Mouse (Mus musculus) lung, embryonic 14.5 days (tissue): ENCODE measurements around the gene G3bp2. TPM values are rescaled to one million over a fixed set of nuclear protein-coding genes. Genes with fewer than 3 reads are reported as not detected.

Experiments used
- ATAC-seq: fragments of 200-750 bp; cut with Nextera tagmentation; 2 replicates; pipeline ENCODE4 v1.8.0; 2017; ENCODE audit warnings: mild to moderate bottlenecking, moderate TSS enrichment, moderate library complexity; ENCODE audit not compliant: insufficient read depth
- DNase-seq: peaks from one replicate; pipeline ENCODE4 v3.0.0-alpha.2; 2015
- H3K27ac ChIP-seq: fragments of 300-500 bp; sonication (generic); 2 replicates; pipeline ENCODE4 v1.5.1; 2014; ENCODE audit warnings: low read depth, mild to moderate bottlenecking, moderate library complexity
- H3K27me3 ChIP-seq: fragments of 300-500 bp; sonication (generic); 2 replicates; pipeline ENCODE4 v1.6.1; 2014; ENCODE audit warnings: low read length, control low read depth; ENCODE audit not compliant: insufficient read depth
- H3K36me3 ChIP-seq: fragments of 300-500 bp; sonication (generic); 2 replicates; pipeline ENCODE4 v1.6.1; 2014; ENCODE audit warnings: control low read depth; ENCODE audit not compliant: insufficient read depth
- H3K4me1 ChIP-seq: fragments of 300-500 bp; sonication (generic); 2 replicates; pipeline ENCODE4 v1.6.1; 2014; ENCODE audit warnings: antibody characterized with exemption, control low read depth; ENCODE audit not compliant: insufficient read depth
- H3K4me2 ChIP-seq: fragments of 300-500 bp; sonication (generic); 2 replicates; pipeline ENCODE4 v1.6.1; 2014; ENCODE audit warnings: mild to moderate bottlenecking
- H3K4me3 ChIP-seq: fragments of 300-500 bp; sonication (generic); 2 replicates; pipeline ENCODE4 v1.5.1; 2014; ENCODE audit warnings: low read depth, low read length
- H3K9ac ChIP-seq: fragments of 300-500 bp; sonication (generic); 2 replicates; pipeline ENCODE4 v1.6.1; 2014
- H3K9me3 ChIP-seq: fragments of 300-500 bp; sonication (generic); 2 replicates; pipeline ENCODE4 v1.6.1; 2016; ENCODE audit warnings: low read depth, low read length, control low read depth
- CTCF ChIP-seq: IDR thresholded peaks from 2 replicates; pipeline ENCODE4 v1.5.1; 2016; ENCODE audit warnings: antibody characterized with exemption, low read depth
- WGBS: fragments of 180-500 bp; shearing (Covaris S2); extraction: QIAGEN DNeasy Blood & Tissue Kit; methylation state at CpG from one replicate; pipeline ENCODE4 v1.1.7; 2014; 5-methylcytosine and 5-hydroxymethylcytosine counted together
- polyA plus RNA-seq: library from polyadenylated mRNA; unstranded; fragments of >200 nt; fragmentation: Nextera tagmentation; extraction: Ambion mirVana; gene quantifications from 2 replicates; pipeline ENCODE4 v1.2.1, GENCODE M21; 2014

The G3bp2 gene
- polyA plus RNA-seq, 1 experiment from 2014 or later = 166 TPM

DNA sequence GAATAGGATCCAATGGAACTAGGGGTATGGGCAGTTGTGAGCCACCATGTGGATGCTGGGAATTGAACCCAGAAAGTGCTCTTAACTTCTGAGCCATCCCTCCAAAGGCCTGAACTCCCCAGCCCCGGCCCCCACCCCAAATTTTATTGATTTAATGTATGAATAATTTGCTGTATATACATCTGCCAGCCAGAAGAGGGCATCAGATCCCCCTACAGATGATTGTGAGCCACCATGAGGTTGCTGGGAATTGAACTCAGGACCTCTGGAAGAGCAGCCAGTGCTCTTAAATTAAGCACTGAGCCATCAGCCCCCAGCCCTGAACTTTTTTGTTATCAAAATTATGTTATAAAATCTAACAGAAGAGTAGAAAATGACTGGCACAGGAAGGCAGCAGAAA is 7.2 kb downstream of the G3bp2 start:
- no peak overlapping the region for H3K4me3 ChIP-seq
- no peak overlapping the region for H3K4me2 ChIP-seq
- TF ChIP-seq CTCF = no peak
- no peaks in the 10 kb centered on the region for H3K9me3 ChIP-seq
- H3K4me1 ChIP-seq = 0 out of 2 replicates have a peak, but pooled peaks cover 2% of the 10 kb centered on the region
- no peak overlapping the region for H3K9ac ChIP-seq
- WGBS = 75% methylated on average over 1 of the region's 1 CpGs
- H3K27ac ChIP-seq = no peak overlapping the region
- ATAC-seq (no peak; the same call in 1 of the 2 replicates), DNase-seq (no peak)
- H3K27me3 ChIP-seq = no peaks in the 10 kb centered on the region
- H3K36me3 ChIP-seq = 0 out of 2 replicates have a peak, but pooled peaks cover 2% of the 10 kb centered on the region

GRCm38 (mm10) chr5:92074061-92074460 is 9.5 kb downstream of the G3bp2 start:
- Histone ChIP-seq H3K4me2 (no peak overlapping the region), H3K4me3 (no peak overlapping the region), H3K27me3 (no peaks in the 10 kb centered on the region), H3K27ac (no peak overlapping the region), H3K9me3 (no peaks in the 10 kb centered on the region), H3K9ac (no peak overlapping the region), H3K4me1 (no peaks in the 10 kb centered on the region), H3K36me3 (peaks cover 14% of the 10 kb centered on the region; the same call in 1 of the 2 replicates)
- DNase-seq = no peak
- TF ChIP-seq CTCF = no peak
- ATAC-seq = no peak
- 94% methylated on average over 14 of the region's 14 CpGs for WGBS

- no peaks in the 10 kb centered on the region for H3K4me1 ChIP-seq
- no peaks in the 10 kb centered on the region for H3K9me3 ChIP-seq
- ATAC-seq (no peak), DNase-seq (no peak)
- peak; percentile 13; the same call in 1 of the 2 replicates for TF ChIP-seq CTCF
- peaks cover 72% of the 10 kb centered on the region for H3K36me3 ChIP-seq
- no peak overlapping the region for H3K4me2 ChIP-seq
- no peak overlapping the region for H3K4me3 ChIP-seq
- H3K27ac ChIP-seq = no peak overlapping the region
- 92% methylated on average over 2 of the region's 2 CpGs for WGBS
- no peaks in the 10 kb centered on the region for H3K27me3 ChIP-seq
- H3K9ac ChIP-seq = no peak overlapping the region
Observed at GRCm38 (mm10) chr5:92063192-92063591, 20.3 kb downstream of the G3bp2 start.

GRCm38 (mm10) chr5:92052866-92053265 is 30.7 kb downstream of the G3bp2 start:
- no peak overlapping the region for H3K4me3 ChIP-seq
- H3K9me3 ChIP-seq = no peaks in the 10 kb centered on the region
- WGBS = 89% methylated on average over 6 of the region's 6 CpGs
- ATAC-seq (no peak), DNase-seq (no peak)
- H3K27me3 ChIP-seq = no peaks in the 10 kb centered on the region
- H3K9ac ChIP-seq = no peak overlapping the region
- no peaks in the 10 kb centered on the region for H3K4me1 ChIP-seq
- H3K27ac ChIP-seq = no peak overlapping the region
- H3K36me3 ChIP-seq = peaks cover 58% of the 10 kb centered on the region
- H3K4me2 ChIP-seq = no peak overlapping the region
- no peak for TF ChIP-seq CTCF

DNA sequence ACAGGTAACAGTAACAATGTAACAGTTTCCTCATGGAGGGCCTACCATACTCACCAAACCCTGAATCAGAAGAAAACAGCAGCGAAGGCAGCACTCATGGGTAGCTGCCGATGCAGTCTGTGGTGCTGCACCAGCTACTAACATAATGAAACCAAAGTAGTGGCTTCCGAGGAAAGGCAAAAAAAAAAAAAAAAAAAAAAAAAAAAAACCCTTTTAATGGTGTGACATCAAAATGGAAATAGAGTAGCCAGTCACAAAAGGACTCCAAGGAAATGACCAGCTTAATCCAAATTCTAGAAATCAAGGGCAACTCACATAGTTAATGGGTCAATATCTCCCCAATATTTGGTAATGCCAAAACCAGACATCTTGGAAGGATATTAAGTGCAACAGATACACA is 33.1 kb downstream of the G3bp2 start:
- Histone ChIP-seq H3K4me1 (no peaks in the 10 kb centered on the region), H3K27me3 (no peaks in the 10 kb centered on the region), H3K4me3 (no peak overlapping the region), H3K27ac (no peak overlapping the region), H3K9ac (no peak overlapping the region), H3K9me3 (no peaks in the 10 kb centered on the region), H3K4me2 (no peak overlapping the region), H3K36me3 (peaks cover 33% of the 10 kb centered on the region)
- no peak for DNase-seq
- ATAC-seq = no peak
- 79% methylated on average over 3 of the region's 3 CpGs for WGBS
- no peak for TF ChIP-seq CTCF

GRCm38 (mm10) chr5:92043783-92044182 is 39.7 kb downstream of the G3bp2 start, which contains the start of gene Cdkl2:
Gene Cdkl2 (minus strand): TSS chr5:92043883.
- Histone ChIP-seq H3K9me3 (no peaks in the 10 kb centered on the region), H3K9ac (peak within 1 kb of the TSS; percentile 61), H3K4me3 (peak within 1 kb of the TSS; percentile 70), H3K4me1 (no peaks in the 10 kb centered on the region), H3K27ac (no peak within 1 kb of the TSS), H3K4me2 (peak within 1 kb of the TSS; percentile 95), H3K36me3 (no peaks in the 10 kb centered on the region), H3K27me3 (peaks cover 5% of the 10 kb centered on the region; the same call in 1 of the 2 replicates)
- no peak for DNase-seq
- WGBS = 64% methylated on average over 4 of the region's 4 CpGs
- TF ChIP-seq CTCF = no peak
- no peak for ATAC-seq

DNA sequence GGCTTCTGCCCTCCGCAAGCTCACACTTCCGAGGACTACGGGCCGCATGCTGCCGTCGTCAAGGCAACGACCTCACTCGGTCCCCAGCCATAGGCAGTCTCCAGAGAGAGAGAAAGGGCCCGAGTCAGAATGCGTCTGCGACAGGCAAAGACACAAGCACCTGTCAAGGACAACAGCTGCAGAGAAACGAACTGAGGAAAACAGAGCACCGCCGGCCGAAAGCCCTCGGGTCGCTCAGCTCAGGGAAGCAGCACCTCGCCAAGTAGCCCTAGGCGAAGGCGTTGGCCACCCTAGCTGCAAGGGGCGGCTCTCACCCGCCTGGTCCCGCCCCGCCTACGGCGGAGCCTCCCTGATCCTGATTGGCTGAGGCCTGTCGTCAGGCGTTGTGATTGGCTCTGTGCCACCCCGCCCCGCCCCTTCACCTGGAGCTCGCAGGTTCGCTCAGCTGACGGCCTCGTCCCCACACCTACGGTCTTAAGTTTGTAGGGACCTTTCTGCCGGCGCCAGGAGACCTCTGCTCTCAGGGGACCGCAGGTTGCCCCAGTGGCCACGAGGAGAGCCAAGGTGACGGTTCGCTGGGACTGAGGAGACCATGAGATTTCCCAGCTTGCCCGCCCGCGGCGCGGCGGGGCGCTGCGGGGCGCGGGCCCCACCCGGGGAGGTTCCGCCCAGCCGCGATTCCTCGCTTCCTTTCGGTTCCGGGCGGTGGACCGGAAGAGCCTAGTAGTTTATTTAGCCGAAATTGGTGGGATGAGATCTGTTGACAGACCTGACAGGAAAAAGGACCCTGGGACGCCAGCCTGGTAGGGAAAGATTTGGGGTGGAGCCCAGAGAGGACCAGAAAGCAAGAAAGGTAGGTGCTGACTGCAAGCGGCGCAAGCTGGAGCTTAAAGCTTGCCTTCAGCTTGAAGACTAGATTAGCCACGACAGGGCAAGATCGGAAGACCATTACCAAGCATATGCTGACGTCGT is 40.9 kb downstream of the G3bp2 start:
- WGBS = under 1% methylated on average over 68 of the region's 68 CpGs
- Histone ChIP-seq H3K36me3 (no peaks in the 10 kb centered on the region), H3K9ac (peak overlapping the region; percentile 61), H3K9me3 (no peaks in the 10 kb centered on the region), H3K27ac (no peak overlapping the region), H3K4me2 (peak overlapping the region; percentile 95), H3K4me1 (no peaks in the 10 kb centered on the region), H3K4me3 (peak overlapping the region; percentile 70), H3K27me3 (peaks cover 5% of the 10 kb centered on the region; the same call in 1 of the 2 replicates)
- no peak for TF ChIP-seq CTCF
- DNase-seq (peak; percentile 90), ATAC-seq (peak; percentile 99)
